Mouse (Mus musculus): ENCODE measurements around the gene Nrxn2.

The Nrxn2 gene

DNA sequence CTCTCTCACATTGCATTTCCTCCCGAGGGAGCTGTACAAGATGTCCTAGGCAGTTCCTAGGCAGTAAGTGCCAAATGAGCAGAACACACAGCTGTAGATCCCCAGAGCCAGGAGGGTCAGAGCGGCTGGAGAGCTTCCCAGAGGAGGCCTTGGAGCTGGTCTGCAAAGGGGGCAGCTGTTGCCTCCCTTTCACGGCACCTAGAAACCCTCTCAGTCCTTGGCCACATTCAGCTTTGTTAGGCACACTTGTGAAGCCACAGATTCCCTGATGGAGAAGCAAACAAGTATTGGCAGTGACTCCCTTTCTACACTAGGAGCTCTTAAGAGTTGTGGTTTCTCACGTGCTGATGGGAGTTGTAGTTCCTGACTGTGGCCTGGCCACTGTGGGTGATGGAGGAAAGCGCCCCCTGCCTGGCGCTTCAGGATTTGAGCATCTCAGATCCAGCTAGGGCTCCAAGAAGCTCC lies 33.5 kb downstream of the Nrxn2 start:
- DNase-seq (ENCODE audit: low spot score in 2 of 2) = peak; percentile 79 to 90

DNA sequence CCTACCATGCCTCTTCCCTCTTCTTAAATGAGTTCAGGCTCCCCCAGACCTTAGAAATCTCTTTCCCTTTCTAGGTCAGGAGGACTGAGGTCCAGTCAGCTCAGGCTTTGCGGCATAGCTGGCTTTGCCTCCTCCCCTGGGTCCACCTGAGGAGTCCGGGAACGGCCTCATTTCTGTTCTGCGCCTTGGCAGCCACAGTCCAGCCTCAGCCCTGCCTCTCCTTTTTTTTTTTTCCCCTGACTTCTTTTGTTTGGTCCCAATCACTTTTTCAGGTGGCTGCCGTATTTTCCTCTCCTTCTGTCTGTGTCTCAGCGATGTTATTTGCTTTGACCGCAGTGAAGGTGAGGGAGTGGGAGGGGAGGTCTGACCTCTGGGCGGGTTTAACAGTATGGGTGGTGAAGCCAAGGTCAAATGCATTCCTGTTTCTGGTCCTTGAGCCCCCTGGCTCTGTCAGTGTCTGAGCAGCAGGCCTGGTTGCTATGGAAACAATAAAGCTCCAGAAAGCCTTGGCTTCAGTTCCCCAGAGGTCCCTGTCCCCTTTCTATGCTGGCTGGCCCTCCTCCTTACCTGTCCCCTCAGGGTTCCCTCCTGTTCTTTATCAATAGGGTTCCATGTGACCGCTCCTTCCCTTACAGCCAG lies 34.3 kb downstream of the Nrxn2 start:
- DNase-seq (ENCODE audit: low spot score in 2 of 2) = no peak

DNA sequence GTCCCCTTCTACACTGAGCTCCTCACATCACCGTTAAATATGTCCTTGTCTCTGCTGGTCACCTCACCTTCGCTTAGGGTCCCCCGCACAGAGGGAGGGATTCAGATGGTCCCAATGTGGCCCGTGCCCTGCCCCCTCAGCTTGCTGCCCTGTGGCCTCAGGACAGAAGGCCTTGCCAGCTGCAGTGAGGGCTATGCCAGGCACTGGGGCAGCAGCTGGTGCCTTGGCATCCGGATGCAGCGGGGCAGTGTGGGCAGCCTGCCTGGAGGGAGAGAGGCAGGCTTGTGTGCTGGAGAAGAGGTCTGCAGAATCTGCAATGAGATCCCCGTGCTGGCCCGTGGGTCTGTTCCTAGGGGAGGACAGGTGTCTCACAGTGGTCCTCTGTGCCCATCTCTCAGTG lies 34.8 kb downstream of the Nrxn2 start:
- peak; percentile 63 to 78 for DNase-seq (ENCODE audit: low spot score in 2 of 2)

DNA sequence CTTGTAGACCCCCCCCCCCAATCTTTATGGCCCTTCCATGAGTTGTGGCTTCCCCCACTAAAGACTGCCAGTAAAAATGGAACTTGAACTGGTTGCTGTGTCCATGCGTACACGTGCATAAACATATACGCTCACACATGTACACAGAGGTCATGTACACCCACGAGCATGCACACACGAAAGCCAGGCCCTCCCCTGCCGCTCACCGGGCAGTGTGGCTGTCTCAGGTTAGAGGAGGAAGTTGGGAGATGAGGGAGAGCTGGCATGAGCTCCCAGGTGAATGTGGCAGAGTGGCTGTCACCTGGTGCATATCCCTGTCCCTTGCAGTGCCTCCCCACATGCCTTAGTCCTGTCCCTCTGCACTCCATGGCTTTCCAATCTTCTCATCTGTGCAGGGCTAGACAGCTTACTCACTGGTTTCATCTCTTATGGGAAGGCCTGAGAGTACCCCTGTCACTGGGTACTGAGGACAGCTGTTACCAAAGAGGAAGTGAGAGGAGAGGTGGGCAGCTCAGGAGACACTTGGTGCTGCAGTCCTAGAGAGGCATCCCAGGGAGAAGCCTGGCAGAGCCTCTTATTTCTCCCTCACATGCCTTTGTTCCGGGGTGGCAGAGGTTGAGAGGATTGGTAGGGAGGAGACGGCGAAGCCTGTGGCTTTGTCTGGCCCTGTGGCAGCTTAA lies 35.6 kb downstream of the Nrxn2 start:
- DNase-seq (ENCODE audit: low spot score in 2 of 2) = no peak

DNA sequence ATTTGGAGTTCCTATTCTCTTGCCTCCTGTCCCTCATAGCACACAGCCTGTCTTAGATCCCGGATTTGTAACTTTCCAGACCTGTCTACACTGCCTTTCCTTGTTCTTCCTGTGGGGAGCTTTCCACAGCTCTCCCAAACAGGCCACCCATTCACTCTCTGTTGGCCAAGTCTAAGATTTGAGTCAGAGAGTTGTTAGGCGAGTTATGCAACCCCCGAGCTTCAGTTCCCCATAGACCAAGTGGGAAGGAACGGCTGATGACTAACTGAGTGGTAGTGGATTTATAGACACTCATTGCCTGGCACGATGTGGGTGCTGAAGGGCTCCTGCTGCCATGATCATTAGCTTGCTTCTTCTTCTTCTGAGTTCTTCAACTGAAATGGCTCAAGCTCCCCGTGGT lies 41.0 kb downstream of the Nrxn2 start:
- peak in 1 of 2 experiments; percentile 66 for DNase-seq (ENCODE audit: low spot score in 2 of 2)

DNA sequence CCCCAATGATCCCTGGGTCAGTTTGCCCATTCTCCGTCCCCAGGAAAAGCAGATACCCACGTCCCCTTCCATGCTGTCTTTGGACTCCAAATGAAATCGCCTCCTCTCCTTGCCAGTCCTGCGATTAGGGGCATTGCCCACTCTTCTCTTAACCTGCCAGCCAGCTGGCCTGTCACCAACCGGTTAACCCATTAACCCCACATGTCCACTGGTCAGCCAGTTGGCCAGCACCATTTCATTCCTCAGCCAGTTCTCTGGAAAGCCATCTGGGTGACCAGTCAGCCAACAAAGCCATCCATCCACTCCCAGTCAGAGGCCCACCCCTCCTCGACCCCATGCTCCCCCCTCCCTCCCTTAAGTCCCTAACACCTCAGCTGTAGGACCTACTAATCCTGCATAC lies 44.3 kb downstream of the Nrxn2 start:
- no peak for DNase-seq (ENCODE audit: low spot score in 2 of 2)

DNA sequence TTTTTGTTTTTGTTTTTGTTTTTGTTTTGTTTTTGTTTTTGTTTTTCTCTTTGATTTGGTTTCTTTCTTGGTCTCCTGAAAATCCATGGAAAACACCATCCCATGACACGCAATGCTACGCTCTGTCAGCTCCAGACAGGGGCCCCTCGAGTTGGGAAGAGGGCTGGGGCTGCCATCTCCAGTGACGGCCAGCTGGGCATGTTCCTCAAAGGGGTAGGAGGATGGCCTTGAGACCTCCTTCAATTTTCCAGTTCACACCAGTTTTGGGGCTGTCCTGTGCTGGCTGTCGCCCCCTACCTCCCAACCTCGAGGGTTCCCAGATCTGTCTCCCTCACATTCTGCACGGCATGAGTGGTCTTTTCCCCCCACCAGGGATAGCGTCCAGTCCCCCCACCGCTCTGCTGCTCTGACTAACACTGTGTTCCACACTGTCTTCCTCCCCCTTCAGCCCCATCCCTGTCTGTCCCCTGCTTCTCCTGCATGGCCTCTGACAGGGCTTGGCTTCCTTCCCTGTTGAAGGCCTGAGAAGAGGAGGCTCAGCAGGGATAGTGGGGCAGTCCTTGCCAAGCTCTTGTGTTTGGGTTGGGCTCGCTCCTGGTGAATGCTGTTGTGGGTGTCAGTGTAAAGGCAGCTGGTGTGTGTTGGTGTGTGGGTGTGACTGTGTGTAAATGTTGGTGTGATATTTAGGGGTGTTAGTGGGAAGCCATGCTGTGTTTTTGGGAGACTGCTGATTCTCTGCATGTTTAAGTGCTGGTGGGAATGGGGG lies 46.0 kb downstream of the Nrxn2 start:
- peak; percentile 73 to 84 for DNase-seq (ENCODE audit: low spot score in 2 of 2)

DNA sequence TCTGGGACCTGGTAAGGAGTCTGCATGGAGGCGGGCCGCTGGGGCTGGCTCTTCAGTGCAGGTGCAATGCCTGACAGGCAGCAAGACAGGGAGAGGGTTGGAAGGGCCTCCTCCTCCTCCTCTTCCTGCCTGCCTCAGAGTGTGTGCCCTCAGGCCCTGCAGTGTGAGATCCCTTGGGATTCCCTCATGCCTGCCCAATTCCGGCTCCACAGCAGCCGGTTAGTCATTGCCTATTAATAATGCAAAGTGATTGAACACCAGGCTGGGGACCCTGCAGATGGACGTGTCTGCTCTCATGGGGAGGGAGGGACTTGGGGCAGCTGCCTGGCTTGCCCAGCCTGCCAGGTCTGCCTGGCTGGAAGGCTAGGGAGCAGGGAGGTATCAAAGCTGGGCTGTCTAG lies 46.6 kb downstream of the Nrxn2 start:
- DNase-seq (ENCODE audit: low spot score in 2 of 2) = no peak

DNA sequence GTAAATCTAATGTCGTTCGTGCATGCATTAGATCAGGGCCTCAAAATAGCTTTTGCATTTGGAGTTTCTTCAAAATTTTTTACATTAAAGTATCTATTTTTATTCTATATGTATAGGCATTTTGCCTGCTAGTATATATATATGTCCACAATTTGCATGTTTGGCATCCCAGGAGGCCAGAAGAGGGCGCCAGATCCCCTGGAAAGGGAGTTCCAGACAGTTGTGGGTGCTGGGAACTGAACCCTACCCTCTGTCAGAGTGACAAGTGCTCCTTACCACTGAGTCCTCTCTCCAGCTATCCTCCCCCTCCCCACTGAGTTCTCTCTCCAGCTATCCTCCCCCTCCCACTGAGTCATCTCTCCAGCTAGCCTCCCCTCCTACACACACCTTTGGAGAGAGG lies 48.4 kb downstream of the Nrxn2 start:
- DNase-seq (ENCODE audit: low spot score in 2 of 2) = no peak

DNA sequence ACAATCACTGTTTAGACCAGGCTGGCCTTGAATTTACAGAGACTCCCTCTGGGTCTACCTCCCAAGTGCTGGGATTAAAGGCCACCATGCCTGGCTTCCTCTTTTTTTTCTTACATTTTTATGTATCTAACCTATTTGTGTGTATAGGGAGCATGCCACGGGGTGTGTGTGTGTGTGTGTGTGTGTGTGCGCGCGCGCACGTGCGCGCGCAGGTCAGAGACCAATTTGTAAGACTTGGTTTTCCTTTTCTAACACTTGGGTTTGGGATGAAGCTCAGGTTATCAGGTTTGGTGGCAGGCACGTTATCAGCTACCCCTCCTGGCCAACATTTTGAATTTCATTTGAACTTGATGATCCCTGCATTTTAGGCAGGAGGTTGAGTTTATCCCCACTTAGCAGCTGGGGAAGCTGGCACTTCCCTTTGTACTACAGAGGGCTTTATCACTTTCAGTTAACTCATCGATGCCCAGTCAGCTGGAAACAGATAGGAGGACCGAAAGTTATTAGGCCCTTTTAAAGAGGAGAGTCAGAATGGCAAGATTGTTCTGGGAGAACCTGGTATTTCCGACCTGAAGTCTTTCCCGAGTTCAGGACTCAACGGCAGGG lies 48.9 kb downstream of the Nrxn2 start:
- no peak for DNase-seq (ENCODE audit: low spot score in 2 of 2)

DNA sequence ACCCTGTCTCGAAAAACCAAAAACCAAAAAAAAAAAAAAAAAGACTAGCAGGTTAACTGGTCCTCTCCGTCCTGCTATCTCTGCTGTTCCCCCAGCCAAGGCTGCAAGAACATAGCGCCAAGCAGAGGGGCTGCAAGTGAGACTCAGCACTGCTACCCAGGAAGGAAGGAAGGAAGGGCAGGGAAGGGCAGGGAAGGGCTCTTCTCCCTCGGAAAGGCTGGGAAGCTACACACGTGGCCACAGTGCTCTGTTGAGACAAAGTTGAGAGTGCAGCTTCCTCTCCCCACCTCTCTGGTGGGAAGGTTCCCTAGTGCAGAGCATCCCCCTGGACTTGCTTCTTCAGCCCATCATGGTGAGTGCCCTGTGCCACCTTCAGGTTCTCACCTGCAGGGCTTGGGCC lies 53.1 kb downstream of the Nrxn2 start:
- DNase-seq (ENCODE audit: low spot score in 2 of 2) = no peak

DNA sequence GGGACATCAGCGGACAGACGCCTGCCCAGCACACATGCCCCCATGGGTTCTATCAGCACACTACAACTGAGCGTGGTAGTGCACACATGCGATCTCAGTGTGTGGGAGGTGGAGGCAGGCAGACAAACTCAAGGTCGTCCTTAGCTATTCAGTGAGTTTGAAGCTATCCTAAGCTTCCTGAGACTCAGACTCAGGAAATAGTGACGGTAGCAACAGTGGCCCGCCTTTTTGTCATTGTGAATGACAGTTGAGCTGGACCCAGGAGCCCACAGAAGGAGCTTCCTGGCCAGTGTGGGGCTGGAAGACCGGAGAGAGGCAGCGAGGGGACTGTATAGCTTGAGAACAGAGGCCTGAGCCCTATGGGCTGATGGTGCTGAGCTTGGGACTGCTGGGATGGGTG lies 54.3 kb downstream of the Nrxn2 start:
- DNase-seq (ENCODE audit: low spot score in 2 of 2) = no peak

DNA sequence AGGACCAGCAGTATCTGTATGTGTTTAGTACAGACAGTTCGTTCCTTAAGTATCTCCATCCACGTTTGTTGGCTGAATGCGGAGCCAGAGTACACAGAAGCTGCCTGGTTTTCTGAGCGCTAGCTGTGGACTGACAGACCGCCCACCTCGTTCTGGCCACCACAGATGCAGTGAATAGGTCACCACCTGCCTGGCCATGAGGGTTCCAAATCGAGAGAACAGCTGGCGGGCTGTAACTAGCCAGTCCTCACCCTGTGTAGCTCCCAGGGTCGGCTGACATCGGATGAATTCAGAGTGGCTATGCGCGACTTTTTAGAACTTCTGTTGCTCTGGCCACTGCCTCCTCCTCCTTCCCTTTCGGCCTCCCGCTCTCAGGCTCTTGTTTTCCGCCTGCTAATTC lies 56.2 kb downstream of the Nrxn2 start:
- no peak for DNase-seq (ENCODE audit: low spot score in 2 of 2)

DNA sequence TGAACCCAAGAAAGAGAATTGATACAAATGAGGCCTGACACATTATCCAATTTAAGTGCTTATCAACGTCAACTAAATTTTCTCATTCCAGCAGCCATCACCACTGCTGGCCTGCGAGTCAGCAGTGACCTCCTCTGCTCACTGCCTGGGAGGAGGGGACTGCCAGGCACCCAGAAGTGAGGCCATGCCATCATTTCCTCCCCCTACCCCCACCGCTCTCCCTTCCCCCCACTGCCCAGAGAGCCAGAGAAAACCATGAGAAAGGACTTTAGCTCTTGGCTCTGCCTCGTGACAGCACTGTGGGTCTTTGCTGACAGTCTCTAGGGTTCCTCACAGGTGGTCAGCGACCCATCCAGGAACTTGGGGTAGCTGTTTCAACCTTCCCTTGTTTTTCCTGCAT lies 56.6 kb downstream of the Nrxn2 start:
- DNase-seq (ENCODE audit: low spot score in 2 of 2) = no peak

DNA sequence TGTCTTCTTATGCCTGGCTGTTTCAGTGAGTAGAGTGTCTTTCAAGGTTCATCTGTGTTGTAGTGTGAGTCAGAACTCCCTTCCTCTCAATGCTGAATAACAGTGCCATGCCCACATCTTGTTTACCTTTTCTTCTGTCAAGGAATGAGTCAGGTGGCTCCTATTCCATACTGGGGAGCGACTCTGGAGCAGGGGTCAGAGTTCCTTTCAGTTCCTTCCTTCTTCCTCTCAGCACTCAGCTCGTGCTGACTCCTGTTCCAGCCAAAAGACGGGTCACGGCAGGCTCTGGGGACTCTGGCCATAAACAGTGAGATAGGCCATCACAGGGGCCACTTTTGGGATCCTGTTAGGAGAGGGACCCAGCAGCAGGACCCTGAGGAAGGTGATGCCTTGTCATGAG lies 58.5 kb downstream of the Nrxn2 start:
- DNase-seq (ENCODE audit: low spot score in 2 of 2) = no peak

DNA sequence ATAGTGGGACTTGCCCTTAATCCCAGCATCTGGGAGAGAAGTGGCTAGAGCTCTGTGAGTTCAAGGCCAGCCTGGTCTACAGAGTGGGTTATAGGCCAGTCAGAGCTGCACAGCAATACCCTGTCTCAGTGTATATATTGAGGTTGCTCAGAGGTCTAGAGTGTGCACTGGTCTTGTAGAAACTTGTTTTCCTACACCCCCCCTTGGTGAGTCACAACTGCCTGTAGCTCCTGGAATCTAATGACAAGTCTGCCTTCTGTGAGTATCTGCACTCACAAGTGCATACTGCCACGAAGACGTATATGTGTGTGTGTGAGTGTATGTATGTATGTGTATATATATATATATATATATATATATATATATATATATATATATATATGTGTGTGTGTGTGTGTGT lies 60.0 kb downstream of the Nrxn2 start:
- DNase-seq (ENCODE audit: low spot score in 2 of 2) = no peak

DNA sequence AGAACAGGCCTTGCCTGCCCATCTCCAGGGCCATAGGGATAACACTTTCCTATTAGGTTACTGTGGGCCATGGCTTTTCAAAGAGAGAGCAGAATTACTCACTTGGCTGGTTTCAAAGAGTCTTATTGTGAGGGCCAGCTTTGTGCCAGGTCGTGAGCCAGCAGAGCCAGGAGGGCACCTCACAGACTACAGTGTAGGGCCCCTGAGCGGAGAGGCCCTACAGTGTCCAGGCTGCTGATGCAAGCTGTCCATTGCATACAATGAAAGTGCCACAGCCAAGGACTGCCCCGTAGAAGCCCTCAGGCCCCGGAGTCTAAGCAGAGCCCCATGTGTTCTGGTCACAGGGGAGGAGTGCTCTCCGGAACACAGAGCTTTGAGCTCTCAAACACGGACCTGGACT lies 64.4 kb downstream of the Nrxn2 start:
- no peak for DNase-seq (ENCODE audit: low spot score in 2 of 2)

DNA sequence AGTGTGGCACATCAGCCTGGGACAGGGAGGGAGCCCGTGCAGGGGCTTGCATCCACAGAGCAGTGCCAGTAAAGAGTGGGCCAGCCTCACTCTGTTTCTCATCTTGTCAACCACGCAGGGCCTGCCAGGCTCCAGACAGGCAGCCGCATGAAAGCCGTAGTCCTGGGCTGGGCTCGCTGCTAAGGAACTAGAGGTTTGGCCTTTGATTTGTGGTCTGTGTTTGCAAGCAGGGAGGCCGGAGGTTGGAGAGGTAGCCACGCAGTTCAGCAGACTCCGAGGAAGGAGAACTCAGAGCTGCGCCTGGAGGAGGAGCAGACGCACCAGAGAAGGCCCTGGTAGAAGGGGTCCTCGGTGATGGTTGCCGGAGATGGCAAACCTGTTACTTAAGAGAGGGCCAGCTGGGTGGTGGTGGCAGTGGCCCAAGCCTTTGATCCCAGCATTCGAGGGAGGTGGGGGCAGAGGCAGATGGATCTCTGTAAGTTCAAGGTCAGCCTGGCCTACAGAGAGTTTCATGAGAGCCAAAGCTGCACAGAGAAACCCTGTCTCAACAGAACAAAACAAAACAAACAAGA lies 66.6 kb downstream of the Nrxn2 start:
- no peak for DNase-seq (ENCODE audit: low spot score in 2 of 2)

DNA sequence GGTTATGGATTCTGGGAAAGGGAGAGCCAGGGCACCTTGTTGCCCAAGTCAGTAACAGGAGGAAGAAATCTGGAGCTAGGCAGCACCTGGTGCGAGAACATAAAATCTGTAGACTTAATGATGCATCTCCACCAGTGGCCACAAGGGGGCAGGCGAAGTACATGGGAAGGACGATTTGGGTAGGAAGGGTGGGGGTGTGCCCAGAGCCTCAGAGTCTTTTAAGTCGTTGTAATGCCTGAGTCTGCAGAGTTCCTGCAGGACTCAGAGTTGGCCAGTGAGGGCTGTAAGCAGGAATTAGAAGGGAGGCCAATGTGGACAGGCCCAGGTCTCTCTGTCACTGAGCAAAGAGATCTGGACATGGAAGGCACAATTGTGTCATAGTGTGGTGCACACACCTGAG lies 70.5 kb downstream of the Nrxn2 start:
- peak in 1 of 2 experiments; percentile 93 for DNase-seq (ENCODE audit: low spot score in 2 of 2)

DNA sequence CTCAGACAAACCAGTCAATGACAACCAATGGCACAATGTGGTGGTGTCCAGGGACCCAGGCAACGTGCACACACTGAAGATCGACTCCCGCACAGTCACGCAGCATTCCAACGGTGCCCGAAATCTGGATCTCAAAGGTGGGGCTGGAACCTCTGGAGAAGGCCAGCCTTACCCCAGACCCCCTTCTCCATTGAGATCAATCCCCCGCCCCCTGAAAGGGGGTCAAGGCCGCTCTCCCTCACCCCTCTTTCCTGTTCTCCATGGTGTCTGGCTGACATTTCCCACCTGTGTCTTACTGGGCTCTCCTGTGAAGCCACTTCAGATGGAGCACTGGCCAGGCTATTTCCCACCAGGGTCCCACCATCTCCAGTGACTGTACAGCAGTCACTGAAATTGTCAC lies 73.0 kb downstream of the Nrxn2 start:
- no peak for DNase-seq (ENCODE audit: low spot score in 2 of 2)

DNA sequence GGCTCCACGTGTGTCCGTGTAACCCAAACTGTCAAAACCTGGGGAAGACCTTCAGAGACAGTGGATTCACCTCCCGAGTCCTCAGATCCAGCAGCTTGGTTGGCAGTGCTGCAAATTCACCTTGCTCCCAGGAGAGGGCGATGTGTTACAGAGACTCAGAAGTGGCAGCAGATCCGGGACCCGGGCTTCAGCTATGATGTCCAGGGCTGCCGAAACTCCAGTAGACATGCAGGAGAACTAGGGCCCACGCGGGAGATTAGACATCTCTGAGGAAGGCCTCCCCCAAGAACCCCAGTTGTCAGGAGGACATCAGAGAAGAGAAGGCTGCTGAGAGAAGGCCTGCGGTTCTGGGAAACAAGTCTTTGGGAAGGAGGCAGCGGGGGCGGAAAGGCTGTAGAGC lies 73.6 kb downstream of the Nrxn2 start:
- DNase-seq (ENCODE audit: low spot score in 2 of 2) = peak in 1 of 2 experiments; percentile 88

DNA sequence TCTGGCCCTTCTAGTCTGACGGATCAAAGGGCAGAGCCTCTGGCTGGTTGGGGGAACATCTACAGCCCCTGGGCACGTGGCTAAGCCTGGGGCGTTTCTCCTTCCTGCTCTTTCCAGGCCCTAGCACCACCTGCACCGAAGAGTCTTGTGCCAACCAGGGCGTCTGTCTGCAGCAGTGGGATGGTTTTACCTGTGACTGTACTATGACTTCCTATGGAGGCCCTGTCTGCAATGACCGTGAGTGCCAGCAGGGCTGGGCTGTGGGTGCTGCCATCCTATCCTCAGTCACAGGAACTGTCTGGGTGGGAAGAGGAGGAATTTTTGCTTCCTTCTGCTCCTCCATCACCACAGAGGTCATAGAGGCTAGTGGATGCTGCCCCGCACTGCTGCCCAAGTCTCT lies 74.7 kb downstream of the Nrxn2 start:
- DNase-seq (ENCODE audit: low spot score in 2 of 2) = no peak
